Mouse (Mus musculus): ENCODE data around the gene Zc3h12d. TPM values are rescaled to one million over a fixed set of nuclear protein-coding genes. Genes with fewer than 3 reads are reported as not detected.

Gene Zc3h12d
- polyA plus RNA-seq, 1 experiment from 2014 or later: not detected

DNA sequence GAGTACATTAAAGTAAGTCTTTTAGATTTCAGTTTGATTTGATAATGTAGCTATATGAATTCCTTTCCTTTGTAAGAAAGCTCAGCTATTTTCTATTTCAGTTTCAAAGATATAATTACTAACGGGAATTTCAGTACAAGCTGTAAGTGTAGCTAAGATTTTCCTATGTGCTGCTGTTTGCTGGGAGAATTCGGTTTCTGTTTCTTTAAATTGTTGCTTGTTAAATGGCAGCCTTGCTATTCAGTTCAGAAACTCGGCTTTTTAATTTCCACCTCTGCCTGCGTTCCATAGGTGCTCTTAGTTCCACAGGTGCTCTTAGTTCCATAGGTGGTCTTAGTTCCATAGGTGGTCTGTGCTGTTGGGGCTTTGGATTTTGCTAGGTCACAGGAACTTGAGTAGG, 13.1 kb upstream of the Zc3h12d start:
- DNase-seq (ENCODE audit: low spot score): no peak
- H3K4me1 ChIP-seq (ENCODE audit: control insufficient read depth, insufficient read depth, low read length): no peaks in the 10 kb centered on the region
- H3K36me3 ChIP-seq (ENCODE audit: control insufficient read depth, insufficient read depth, low read length): peaks cover 65% of the 10 kb centered on the region
- H3K9ac ChIP-seq (ENCODE audit: low read length): no peak overlapping the region
- no peak for ATAC-seq
- no peak overlapping the region for H3K4me3 ChIP-seq (ENCODE audit: low read depth, low read length)
- no peaks in the 10 kb centered on the region for H3K9me3 ChIP-seq (replicated peaks; ENCODE audit: control insufficient read depth, low read length)
- 91% methylated on average over 4 of the region's 4 CpGs for WGBS
- no peaks in the 10 kb centered on the region for H3K27me3 ChIP-seq (replicated peaks; ENCODE audit: control insufficient read depth, insufficient read depth, low read length)
- no peak overlapping the region for H3K27ac ChIP-seq (ENCODE audit: low read depth, low read length)
- no peak overlapping the region for H3K4me2 ChIP-seq (ENCODE audit: low read length)

DNA sequence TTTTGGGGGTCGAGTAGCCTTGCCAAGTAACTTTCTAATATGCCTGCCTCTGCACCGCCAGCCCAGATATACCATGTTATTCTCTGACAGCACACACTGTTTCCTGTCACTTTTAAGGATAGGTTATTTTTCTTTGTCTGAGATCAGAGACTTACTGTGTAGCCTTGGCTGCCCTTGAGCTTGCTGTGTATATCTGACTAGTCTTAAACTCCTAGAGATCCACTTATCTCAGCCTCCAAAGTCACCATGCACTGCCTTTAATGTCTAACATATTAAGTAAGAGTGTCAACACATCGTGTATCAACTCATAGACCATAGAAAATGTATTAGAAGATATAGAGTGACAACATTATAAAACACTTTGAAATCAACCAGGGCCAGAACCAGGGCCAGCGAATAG, 12.7 kb upstream of the Zc3h12d start:
- 94% methylated on average over 4 of the region's 4 CpGs for WGBS
- Histone ChIP-seq H3K9ac (ENCODE audit: low read length) (no peak overlapping the region), H3K27ac (ENCODE audit: low read depth, low read length) (no peak overlapping the region), H3K27me3 (replicated peaks; ENCODE audit: control insufficient read depth, insufficient read depth, low read length) (no peaks in the 10 kb centered on the region), H3K4me1 (ENCODE audit: control insufficient read depth, insufficient read depth, low read length) (no peaks in the 10 kb centered on the region), H3K9me3 (replicated peaks; ENCODE audit: control insufficient read depth, low read length) (no peaks in the 10 kb centered on the region), H3K36me3 (ENCODE audit: control insufficient read depth, insufficient read depth, low read length) (peaks cover 62% of the 10 kb centered on the region), H3K4me3 (ENCODE audit: low read depth, low read length) (no peak overlapping the region), H3K4me2 (ENCODE audit: low read length) (no peak overlapping the region)
- ATAC-seq (no peak), DNase-seq (ENCODE audit: low spot score) (no peak)

DNA sequence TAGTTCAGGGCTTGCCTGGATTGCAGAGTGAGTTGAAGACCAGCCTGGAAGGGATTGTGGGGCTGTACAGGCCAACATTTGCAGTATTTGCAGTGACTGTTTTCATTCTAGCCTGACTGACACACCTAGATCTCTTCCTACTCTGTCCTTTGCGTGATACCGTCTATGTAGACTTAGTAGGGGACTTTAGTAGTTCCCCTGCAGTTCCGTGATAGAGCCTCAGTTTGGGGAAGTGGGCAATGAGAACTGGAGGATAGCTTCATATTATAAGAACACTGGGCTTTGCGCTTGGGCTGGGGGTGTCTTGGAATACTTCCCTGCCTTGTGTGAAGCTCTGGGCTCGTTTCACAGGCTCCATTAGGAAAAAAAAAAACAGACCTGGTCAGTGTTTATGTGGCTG, 12.1 kb upstream of the Zc3h12d start:
- H3K4me1 ChIP-seq (ENCODE audit: control insufficient read depth, insufficient read depth, low read length): no peaks in the 10 kb centered on the region
- no peaks in the 10 kb centered on the region for H3K27me3 ChIP-seq (replicated peaks; ENCODE audit: control insufficient read depth, insufficient read depth, low read length)
- H3K36me3 ChIP-seq (ENCODE audit: control insufficient read depth, insufficient read depth, low read length): peaks cover 61% of the 10 kb centered on the region
- ATAC-seq (no peak), DNase-seq (ENCODE audit: low spot score) (no peak)
- no peaks in the 10 kb centered on the region for H3K9me3 ChIP-seq (replicated peaks; ENCODE audit: control insufficient read depth, low read length)
- no peak overlapping the region for H3K9ac ChIP-seq (ENCODE audit: low read length)
- no peak overlapping the region for H3K27ac ChIP-seq (ENCODE audit: low read depth, low read length)
- H3K4me3 ChIP-seq (ENCODE audit: low read depth, low read length): no peak overlapping the region
- H3K4me2 ChIP-seq (ENCODE audit: low read length): no peak overlapping the region
- WGBS: 92% methylated on average over 5 of the region's 5 CpGs

DNA sequence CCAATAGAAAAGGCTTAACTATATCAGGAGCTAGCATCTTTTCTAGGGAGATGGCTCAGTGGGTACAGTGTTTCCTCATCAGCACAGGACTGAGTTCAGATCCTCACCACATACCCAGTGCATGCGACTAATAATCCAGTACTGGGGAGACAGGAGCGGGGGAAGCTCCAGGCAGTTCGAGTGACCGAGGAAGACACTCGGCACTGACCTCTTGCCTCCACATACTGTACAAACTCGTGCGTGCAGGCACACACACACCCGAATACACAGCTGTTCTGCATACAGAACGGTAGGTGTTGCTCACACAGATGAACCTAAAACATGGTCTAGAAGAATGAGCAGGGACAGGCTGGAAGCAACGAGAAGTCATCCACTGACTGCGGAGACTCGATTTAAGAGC, 10.3 kb upstream of the Zc3h12d start:
- WGBS: 94% methylated on average over 12 of the region's 12 CpGs
- no peak overlapping the region for H3K27ac ChIP-seq (ENCODE audit: low read depth, low read length)
- H3K9me3 ChIP-seq (replicated peaks; ENCODE audit: control insufficient read depth, low read length): no peaks in the 10 kb centered on the region
- ATAC-seq (no peak), DNase-seq (ENCODE audit: low spot score) (no peak)
- H3K9ac ChIP-seq (ENCODE audit: low read length): no peak overlapping the region
- no peaks in the 10 kb centered on the region for H3K4me1 ChIP-seq (ENCODE audit: control insufficient read depth, insufficient read depth, low read length)
- no peaks in the 10 kb centered on the region for H3K27me3 ChIP-seq (replicated peaks; ENCODE audit: control insufficient read depth, insufficient read depth, low read length)
- H3K4me3 ChIP-seq (ENCODE audit: low read depth, low read length): no peak overlapping the region
- no peak overlapping the region for H3K4me2 ChIP-seq (ENCODE audit: low read length)
- peaks cover 55% of the 10 kb centered on the region for H3K36me3 ChIP-seq (ENCODE audit: control insufficient read depth, insufficient read depth, low read length)

DNA sequence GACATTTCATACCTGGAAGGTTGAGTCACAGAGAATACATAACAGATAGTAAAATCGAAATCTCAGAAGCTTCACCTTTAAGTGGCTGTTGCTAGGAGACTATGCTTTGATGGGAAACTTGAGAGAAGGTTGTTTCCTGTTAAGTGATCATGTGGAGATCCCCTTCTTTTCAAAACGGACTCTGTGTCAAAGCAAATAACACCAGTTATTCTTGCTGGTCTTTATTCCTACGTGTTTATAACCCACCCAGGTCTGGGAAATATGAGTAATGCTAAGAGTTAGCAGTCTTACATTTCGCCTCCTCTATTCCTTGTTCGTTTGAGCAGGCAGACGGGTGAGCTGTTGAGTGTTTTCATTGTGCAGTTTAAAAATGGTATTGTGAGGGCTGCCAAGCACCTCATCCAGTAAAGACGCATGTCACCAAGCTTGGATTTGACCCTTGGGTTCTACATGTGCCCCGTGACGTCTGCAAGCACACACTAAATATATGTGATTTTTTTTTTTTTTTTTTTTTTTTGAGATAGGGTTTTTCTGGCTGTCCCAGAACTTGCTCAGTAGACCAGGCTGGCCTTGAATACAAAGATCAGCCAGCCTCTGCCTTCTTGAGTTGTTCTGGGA, 7.5 kb upstream of the Zc3h12d start:
- Histone ChIP-seq H3K9me3 (replicated peaks; ENCODE audit: control insufficient read depth, low read length) (no peaks in the 10 kb centered on the region), H3K27ac (ENCODE audit: low read depth, low read length) (no peak overlapping the region), H3K4me1 (ENCODE audit: control insufficient read depth, insufficient read depth, low read length) (no peaks in the 10 kb centered on the region), H3K36me3 (ENCODE audit: control insufficient read depth, insufficient read depth, low read length) (peaks cover 40% of the 10 kb centered on the region), H3K27me3 (replicated peaks; ENCODE audit: control insufficient read depth, insufficient read depth, low read length) (no peaks in the 10 kb centered on the region), H3K9ac (ENCODE audit: low read length) (no peak overlapping the region), H3K4me3 (ENCODE audit: low read depth, low read length) (no peak overlapping the region), H3K4me2 (ENCODE audit: low read length) (no peak overlapping the region)
- DNase-seq (ENCODE audit: low spot score) (no peak), ATAC-seq (no peak)
- WGBS: 89% methylated on average over 9 of the region's 9 CpGs

DNA sequence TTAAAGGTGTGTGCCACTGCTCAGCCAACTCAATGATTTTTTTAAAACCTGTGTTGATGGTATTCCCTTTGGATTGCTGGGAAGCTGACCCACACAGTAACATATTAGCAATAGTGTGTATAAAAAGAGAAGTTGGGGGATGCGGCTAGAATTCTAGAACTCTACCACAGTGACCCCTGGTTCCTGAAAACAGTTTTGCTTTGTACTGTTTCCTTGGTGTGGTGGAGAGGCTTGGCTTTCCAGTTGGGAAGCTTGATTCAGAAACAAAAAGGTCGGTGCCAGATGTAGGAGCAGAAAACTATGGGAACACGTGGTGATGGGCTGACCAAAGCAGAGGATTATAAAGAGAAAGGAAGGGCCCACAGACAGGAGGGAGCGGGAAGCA, 7.0 kb upstream of the Zc3h12d start:
- DNase-seq (ENCODE audit: low spot score) (no peak), ATAC-seq (no peak)
- Histone ChIP-seq H3K27ac (ENCODE audit: low read depth, low read length) (no peak overlapping the region), H3K36me3 (ENCODE audit: control insufficient read depth, insufficient read depth, low read length) (peaks cover 38% of the 10 kb centered on the region), H3K9ac (ENCODE audit: low read length) (no peak overlapping the region), H3K9me3 (replicated peaks; ENCODE audit: control insufficient read depth, low read length) (no peaks in the 10 kb centered on the region), H3K4me1 (ENCODE audit: control insufficient read depth, insufficient read depth, low read length) (no peaks in the 10 kb centered on the region), H3K4me3 (ENCODE audit: low read depth, low read length) (no peak overlapping the region), H3K27me3 (replicated peaks; ENCODE audit: control insufficient read depth, insufficient read depth, low read length) (no peaks in the 10 kb centered on the region), H3K4me2 (ENCODE audit: low read length) (no peak overlapping the region)
- 93% methylated on average over 4 of the region's 4 CpGs for WGBS

DNA sequence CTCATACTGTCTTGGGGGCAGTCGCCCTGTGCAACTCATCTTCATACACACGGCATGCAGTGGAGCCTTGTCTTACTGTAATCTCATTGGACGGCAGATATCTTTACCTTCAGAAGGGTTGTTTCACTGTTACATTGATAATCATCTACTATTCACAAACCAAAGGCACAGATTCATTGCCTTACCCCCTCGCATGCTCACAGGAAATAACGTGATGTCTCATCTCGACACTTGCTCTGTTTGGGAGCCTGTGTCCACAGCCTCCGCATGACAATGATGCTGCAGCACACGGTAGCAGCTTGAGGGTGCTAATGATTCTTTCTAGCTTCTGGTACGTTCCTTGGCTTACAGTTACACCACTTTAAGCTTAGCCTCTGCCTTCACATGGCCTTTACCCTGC, 6.2 kb upstream of the Zc3h12d start:
- H3K27ac ChIP-seq (ENCODE audit: low read depth, low read length): no peak overlapping the region
- no peaks in the 10 kb centered on the region for H3K4me1 ChIP-seq (ENCODE audit: control insufficient read depth, insufficient read depth, low read length)
- H3K9me3 ChIP-seq (replicated peaks; ENCODE audit: control insufficient read depth, low read length): no peaks in the 10 kb centered on the region
- no peak overlapping the region for H3K4me3 ChIP-seq (ENCODE audit: low read depth, low read length)
- H3K27me3 ChIP-seq (replicated peaks; ENCODE audit: control insufficient read depth, insufficient read depth, low read length): no peaks in the 10 kb centered on the region
- ATAC-seq (no peak), DNase-seq (ENCODE audit: low spot score) (no peak)
- H3K4me2 ChIP-seq (ENCODE audit: low read length): no peak overlapping the region
- H3K36me3 ChIP-seq (ENCODE audit: control insufficient read depth, insufficient read depth, low read length): peaks cover 32% of the 10 kb centered on the region
- 94% methylated on average over 9 of the region's 9 CpGs for WGBS
- no peak overlapping the region for H3K9ac ChIP-seq (ENCODE audit: low read length)

DNA sequence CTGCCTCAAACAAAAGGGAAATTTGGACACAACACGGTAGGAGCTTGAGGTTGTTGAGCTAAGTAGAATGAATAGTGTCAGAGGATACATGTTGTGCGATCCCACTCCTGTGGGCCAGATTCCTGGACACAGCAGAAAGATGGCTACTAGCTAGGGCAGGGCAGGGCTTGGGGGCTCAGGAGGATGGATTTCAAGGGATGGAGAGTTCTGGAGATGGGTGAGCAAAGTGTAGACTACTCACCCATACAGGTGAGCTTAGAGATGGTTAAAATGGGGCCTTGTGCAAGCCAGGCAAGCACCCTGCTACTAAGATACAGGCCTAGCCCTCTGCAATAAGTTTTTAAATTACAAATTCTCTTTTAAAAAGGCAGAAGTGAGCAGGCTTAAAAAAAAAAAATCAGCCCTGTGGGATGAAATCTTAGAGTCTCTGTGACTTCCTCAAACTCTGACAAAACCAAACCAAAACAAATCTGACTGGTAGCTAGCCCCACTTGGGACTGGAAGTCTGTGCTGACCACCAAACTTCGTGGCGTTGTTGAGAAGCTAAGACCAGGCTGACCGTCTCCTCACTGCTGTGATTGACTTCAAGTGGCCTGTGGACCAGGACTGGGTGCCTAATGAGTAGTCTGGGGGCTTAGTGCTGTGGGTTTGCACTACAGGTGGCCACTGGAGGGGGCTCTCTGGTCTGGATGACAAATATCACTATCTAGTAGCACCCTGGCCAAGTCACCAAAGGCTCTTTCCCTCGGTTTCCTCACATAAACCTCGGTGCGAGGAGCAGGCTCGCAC, 1.3 kb downstream of the Zc3h12d start:
- H3K4me2 ChIP-seq (ENCODE audit: low read length): no peak overlapping the region
- DNase-seq (ENCODE audit: low spot score) (no peak), ATAC-seq (no peak)

DNA sequence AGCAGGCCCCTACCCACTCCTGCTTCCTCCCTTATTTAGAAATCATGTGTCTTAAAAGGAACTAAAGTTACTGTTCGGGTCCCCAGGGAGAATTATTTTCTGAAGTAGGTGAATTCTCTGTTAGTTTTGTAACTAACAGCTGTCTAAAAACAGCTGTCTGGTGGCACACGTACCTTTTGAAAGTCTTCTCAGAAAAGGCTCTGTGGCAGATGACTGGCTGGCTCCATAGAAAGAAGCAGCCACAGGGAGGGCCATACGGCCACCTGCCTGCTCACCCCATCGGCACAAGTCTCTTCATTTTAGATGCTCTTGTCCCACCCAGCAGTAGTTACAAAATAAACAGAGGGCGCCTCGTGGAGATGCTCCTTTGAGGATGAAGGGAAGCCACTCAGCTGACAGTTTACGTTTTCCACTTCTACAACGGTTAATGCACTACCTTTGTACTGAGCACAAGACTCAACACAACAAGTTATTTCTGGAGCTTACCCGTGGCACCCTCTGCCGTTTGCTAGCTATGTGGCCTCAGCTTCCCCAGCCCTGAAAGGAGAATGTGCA, 2.5 kb downstream of the Zc3h12d start:
- H3K4me2 ChIP-seq (ENCODE audit: low read length): no peak overlapping the region
- H3K27me3 ChIP-seq (replicated peaks; ENCODE audit: control insufficient read depth, insufficient read depth, low read length): no peaks in the 10 kb centered on the region
- H3K4me3 ChIP-seq (ENCODE audit: low read depth, low read length): no peak overlapping the region
- H3K9me3 ChIP-seq (replicated peaks; ENCODE audit: control insufficient read depth, low read length): no peaks in the 10 kb centered on the region
- WGBS: 77% methylated on average over 10 of the region's 10 CpGs
- H3K27ac ChIP-seq (ENCODE audit: low read depth, low read length): no peak overlapping the region
- no peak for DNase-seq (ENCODE audit: low spot score)
- no peak for ATAC-seq
- H3K4me1 ChIP-seq (ENCODE audit: control insufficient read depth, insufficient read depth, low read length): no peaks in the 10 kb centered on the region
- H3K9ac ChIP-seq (ENCODE audit: low read length): no peak overlapping the region
- no peaks in the 10 kb centered on the region for H3K36me3 ChIP-seq (ENCODE audit: control insufficient read depth, insufficient read depth, low read length)

More for the DNA sequence above, 1.3 kb downstream of the Zc3h12d start:
- Histone ChIP-seq H3K4me1 (ENCODE audit: control insufficient read depth, insufficient read depth, low read length) (no peaks in the 10 kb centered on the region), H3K4me3 (ENCODE audit: low read depth, low read length) (no peak overlapping the region), H3K9me3 (replicated peaks; ENCODE audit: control insufficient read depth, low read length) (no peaks in the 10 kb centered on the region), H3K9ac (ENCODE audit: low read length) (no peak overlapping the region), H3K27ac (ENCODE audit: low read depth, low read length) (no peak overlapping the region), H3K36me3 (ENCODE audit: control insufficient read depth, insufficient read depth, low read length) (no peaks in the 10 kb centered on the region), H3K27me3 (replicated peaks; ENCODE audit: control insufficient read depth, insufficient read depth, low read length) (no peaks in the 10 kb centered on the region)
- WGBS: 82% methylated on average over 9 of the region's 9 CpGs
